Mouse (Mus musculus) cortical plate, adult 2 months (tissue): ENCODE measurements around the gene Megf9.

Experiments used
- CTCF ChIP-seq: fragments of 200-500 bp; IDR thresholded peaks from 2 replicates; pipeline ENCODE4 v1.5.1; 2011; ENCODE audit warnings: mild to moderate bottlenecking, control low read depth, low read length; ENCODE audit not compliant: insufficient read depth; ENCODE audit errors: extremely low read depth
- POLR2A ChIP-seq: fragments of 200-500 bp; IDR thresholded peaks from 2 replicates; pipeline ENCODE4 v1.6.1; 2011; ENCODE audit warnings: mild to moderate bottlenecking, low read length, control low read depth; ENCODE audit not compliant: insufficient read depth; ENCODE audit errors: extremely low read depth

DNA sequence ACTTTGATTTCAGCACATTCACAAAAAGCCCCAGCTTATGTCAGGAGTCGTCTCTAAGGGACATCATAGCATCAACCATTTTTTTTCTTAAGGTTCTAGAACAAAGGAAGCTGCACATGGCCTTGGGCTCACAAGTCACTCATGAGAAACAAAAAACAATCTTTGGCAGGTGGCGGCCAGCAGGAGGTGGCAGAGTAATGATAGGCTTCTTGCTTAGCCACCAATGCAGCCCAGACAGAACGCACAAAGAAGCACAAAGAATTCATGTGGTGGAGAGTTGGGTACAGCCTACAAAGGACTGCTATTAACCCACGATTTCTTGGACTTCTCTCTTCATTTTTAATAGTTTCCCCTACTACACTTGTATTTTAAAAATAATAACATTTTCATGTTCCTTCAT is 157.4 kb downstream of the Megf9 start:
- TF ChIP-seq CTCF (no peak), POLR2A (no peak)
